Mouse (Mus musculus) spleen, adult 2 months (tissue): Measurements from ENCODE around the gene Gm9964.

Source experiments
- CTCF ChIP-seq: fragments of 200-500 bp; IDR thresholded peaks from 2 replicates; pipeline ENCODE4 v1.5.1; 2011; ENCODE audit warnings: mild to moderate bottlenecking, inconsistent platforms; ENCODE audit not compliant: insufficient read depth, insufficient read length, insufficient replicate concordance; ENCODE audit errors: extremely low read depth
- POLR2A ChIP-seq: fragments of 200-500 bp; IDR thresholded peaks from 2 replicates; pipeline ENCODE4 v1.6.1; 2011; ENCODE audit warnings: low read depth, low read length, inconsistent platforms

- TF ChIP-seq CTCF (no peak), POLR2A (no peak)
Observed at GRCm38 (mm10) chr11:79252881-79253541, 43.7 kb downstream of the Gm9964 start.
